Mouse (Mus musculus): Measurements from ENCODE around the gene Polr2a. TPM values are rescaled to one million over a fixed set of nuclear protein-coding genes. Genes with fewer than 3 reads are reported as not detected.

Polr2a gene
- polyA plus RNA-seq (2021): 96.2 TPM

GRCm38 (mm10) chr11:69758478-69758970 is at the start of gene Polr2a:
TSS of gene Polr2a (minus strand) at chr11:69758637.
- in situ Hi-C loops (cut with MboI; ENCODE audit: low pct_unique_long_range_greater_than_20kb): loop anchor here (5.0 kb wide), 2 partner anchors 76 to 119 kb away; partner anchors contain the start of genes Senp3 and Tmem95
- ChIA-PET CTCF (interaction anchor here (1.2 to 1.3 kb wide), 2 partner anchors 24 to 113 kb away, joined by 3 read pairs; no protein-coding TSS in a partner anchor), POLR2A (interaction anchor here (1.1 to 2.1 kb wide), 2 partner anchors 9 to 120 kb away, joined by 5 read pairs; no protein-coding TSS in a partner anchor)
- H3K27me3 ChIP-seq: no peaks in the 10 kb centered on the region
- DNase-seq (ENCODE audit: low read depth, low spot score) (peak; percentile 95), ATAC-seq (peak; percentile 72)
- TF ChIP-seq CTCF (IDR thresholded peaks at IDR 0.05): no peak

DNA sequence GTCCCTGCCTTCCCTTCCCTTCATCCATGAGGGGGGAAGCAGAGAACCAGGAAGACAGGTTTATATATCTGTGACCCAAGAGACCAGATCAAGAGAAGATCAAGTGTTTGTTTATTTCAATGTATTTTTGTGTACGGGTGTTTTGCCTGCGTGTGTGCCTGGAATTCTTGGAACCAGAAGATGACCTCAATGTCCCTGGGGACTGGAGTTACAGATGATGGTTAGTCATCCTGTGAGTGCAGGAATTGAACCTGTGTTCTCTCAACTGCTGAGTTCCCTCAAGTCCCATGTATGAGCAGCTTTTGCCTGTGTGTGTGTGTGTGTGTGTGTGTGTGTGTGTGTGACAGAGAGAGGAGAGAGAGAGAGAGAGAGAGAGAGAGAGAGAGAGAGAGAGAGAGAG is 49.2 kb upstream of the Polr2a start:
- DNase-seq (ENCODE audit: low read depth, low spot score): no peak
- peaks cover 10% of the 10 kb centered on the region for H3K27me3 ChIP-seq
- CTCF ChIA-PET: interaction anchor here (1.0 kb wide), 1 partner anchor 11 kb away, joined by 3 read pairs; no protein-coding TSS in a partner anchor
- ATAC-seq: no peak
- POLR2A ChIA-PET: no interaction called here
- in situ Hi-C loops (cut with MboI; ENCODE audit: low pct_unique_long_range_greater_than_20kb): loop anchor here (5.0 kb wide), 1 partner anchor 70 kb away; the partner anchor contains the start of gene Tmem95
- TF ChIP-seq CTCF (IDR thresholded peaks at IDR 0.05): no peak

DNA sequence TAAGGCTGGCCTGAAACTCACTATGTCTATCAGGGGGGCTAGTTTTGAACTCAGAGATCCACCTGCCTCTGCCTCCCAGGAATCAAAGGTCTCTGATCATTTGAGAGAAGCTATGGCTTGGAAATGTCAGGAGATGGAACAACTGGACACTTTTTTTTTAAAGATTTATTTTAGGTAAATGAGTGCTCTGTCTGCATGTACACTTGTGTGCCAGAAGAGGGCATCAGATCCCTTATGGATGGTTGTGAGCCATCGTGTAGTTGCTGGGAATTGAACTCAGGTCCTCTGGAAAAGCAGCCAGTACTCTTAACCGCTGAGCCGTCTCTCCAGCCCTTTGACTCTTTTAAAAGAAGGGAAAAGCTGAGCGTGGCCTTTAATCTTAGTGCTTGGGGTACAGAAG is 47.9 kb upstream of the Polr2a start:
- DNase-seq (ENCODE audit: low read depth, low spot score) (no peak), ATAC-seq (no peak)
- in situ Hi-C loops (cut with MboI; ENCODE audit: low pct_unique_long_range_greater_than_20kb): loop anchor here (5.0 kb wide), 1 partner anchor 71 kb away; the partner anchor contains the start of gene Tmem95
- ChIA-PET POLR2A (no interaction called here), CTCF (interaction anchor here (0.9 to 1.4 kb wide), 7 partner anchors 8 to 59 kb away, joined by 3 read pairs; partner anchors contain the start of genes Chrnb1 and Gm39566)
- TF ChIP-seq CTCF (IDR thresholded peaks at IDR 0.05): no peak
- H3K27me3 ChIP-seq: peaks cover 15% of the 10 kb centered on the region

- no peak for TF ChIP-seq CTCF (IDR thresholded peaks at IDR 0.05)
- ChIA-PET CTCF (interaction anchor here (1.2 to 1.4 kb wide), 4 partner anchors 9 to 49 kb away, joined by 3 read pairs; partner anchors contain the start of gene Gm39566), POLR2A (no interaction called here)
- ATAC-seq (no peak), DNase-seq (ENCODE audit: low read depth, low spot score) (no peak)
- in situ Hi-C loops (cut with MboI; ENCODE audit: low pct_unique_long_range_greater_than_20kb): loop anchor here (5.0 kb wide), 1 partner anchor 72 kb away; the partner anchor contains the start of gene Tmem95
- peaks cover 6% of the 10 kb centered on the region for H3K27me3 ChIP-seq
These were observed 46.8 kb upstream of the Polr2a start, which contains the start of gene Tmem102 for GRCm38 (mm10) chr11:69804972-69805909. TSS of gene Tmem102 (minus strand) at chr11:69805624.

DNA sequence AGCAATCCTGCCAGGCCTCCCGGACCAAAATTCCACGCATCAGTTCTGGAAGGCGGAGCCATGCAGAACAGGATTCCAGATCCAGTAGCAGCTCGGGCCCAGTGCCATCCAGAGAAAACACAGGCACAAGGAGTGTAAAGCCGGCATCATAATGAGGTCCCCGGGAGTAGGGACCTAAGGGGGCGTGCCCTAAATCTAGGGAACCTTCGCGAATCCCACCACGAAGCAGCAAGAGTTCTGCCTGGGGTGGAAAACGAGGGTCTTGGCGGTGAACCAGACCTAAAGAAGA is 46.2 kb upstream of the Polr2a start:
- ATAC-seq (no peak), DNase-seq (ENCODE audit: low read depth, low spot score) (no peak)
- ChIA-PET POLR2A (no interaction called here), CTCF (no interaction called here)
- in situ Hi-C loops (cut with MboI; ENCODE audit: low pct_unique_long_range_greater_than_20kb): no loop called here
- peaks cover 5% of the 10 kb centered on the region for H3K27me3 ChIP-seq
- TF ChIP-seq CTCF (IDR thresholded peaks at IDR 0.05): no peak

DNA sequence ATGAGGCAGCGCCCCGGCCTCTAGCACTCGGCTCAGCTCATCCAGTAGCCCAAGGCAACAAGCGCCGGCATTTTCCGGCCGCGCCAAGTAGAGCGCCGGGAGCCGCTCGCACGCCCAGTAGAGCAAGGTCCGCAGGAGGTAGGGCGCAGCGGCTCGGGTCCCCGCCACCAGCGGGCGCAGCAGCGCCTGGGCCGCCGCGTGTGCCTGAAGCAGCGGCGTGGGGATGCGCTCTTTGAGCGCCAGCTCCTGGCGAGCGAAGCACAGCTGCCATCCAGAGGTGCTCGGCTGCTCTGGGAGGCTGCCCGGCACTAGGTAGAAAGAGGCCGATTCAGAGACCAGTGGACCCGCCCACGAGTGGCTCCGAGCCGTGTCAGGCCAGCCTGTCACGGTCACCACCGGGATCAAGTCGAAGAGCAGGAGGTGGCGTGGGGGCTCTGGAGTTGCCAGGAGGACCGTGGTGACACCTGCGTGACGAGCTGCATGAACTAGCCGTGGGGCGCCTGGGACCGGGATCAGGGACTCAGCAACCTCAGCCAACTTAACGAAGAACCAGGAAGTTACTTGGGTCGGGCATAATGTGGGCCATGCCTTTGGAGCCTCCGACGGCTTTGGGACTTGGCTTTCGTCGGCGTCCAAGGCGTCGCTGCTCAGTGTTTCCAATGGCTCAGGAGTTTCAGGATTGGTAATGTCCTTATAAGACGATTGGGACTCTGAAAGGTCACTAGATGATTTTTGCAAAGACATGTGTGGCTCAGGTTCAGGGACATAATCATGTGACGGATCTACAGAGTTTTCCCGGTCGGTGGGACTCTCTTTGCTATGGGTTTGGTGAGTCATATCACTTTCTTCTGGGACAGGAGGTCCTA is 45.6 kb upstream of the Polr2a start:
- peaks cover 5% of the 10 kb centered on the region for H3K27me3 ChIP-seq
- DNase-seq (ENCODE audit: low read depth, low spot score) (no peak), ATAC-seq (peak; percentile 58)
- in situ Hi-C loops (cut with MboI; ENCODE audit: low pct_unique_long_range_greater_than_20kb): no loop called here
- ChIA-PET POLR2A (no interaction called here), CTCF (interaction anchor here (1.2 to 1.4 kb wide), 2 partner anchors 50 to 72 kb away, joined by 3 to 4 read pairs; no protein-coding TSS in a partner anchor)
- TF ChIP-seq CTCF (IDR thresholded peaks at IDR 0.05): no peak

- TF ChIP-seq CTCF (IDR thresholded peaks at IDR 0.05): no peak
- ChIA-PET POLR2A (no interaction called here), CTCF (interaction anchor here (1.2 to 1.4 kb wide), 2 partner anchors 49 to 73 kb away, joined by 3 to 4 read pairs; no protein-coding TSS in a partner anchor)
- in situ Hi-C loops (cut with MboI; ENCODE audit: low pct_unique_long_range_greater_than_20kb): no loop called here
- peaks cover 5% of the 10 kb centered on the region for H3K27me3 ChIP-seq
- no peak for ATAC-seq
- DNase-seq (ENCODE audit: low read depth, low spot score): no peak
These were observed 44.9 kb upstream of the Polr2a start for GRCm38 (mm10) chr11:69803328-69803727.

- ATAC-seq: no peak
- peaks cover 5% of the 10 kb centered on the region for H3K27me3 ChIP-seq
- CTCF ChIA-PET: interaction anchor here (1.4 kb wide), 1 partner anchor 49 kb away, joined by 4 read pairs; no protein-coding TSS in a partner anchor
- POLR2A ChIA-PET: no interaction called here
- no peak for DNase-seq (ENCODE audit: low read depth, low spot score)
- in situ Hi-C loops (cut with MboI; ENCODE audit: low pct_unique_long_range_greater_than_20kb): no loop called here
- TF ChIP-seq CTCF (IDR thresholded peaks at IDR 0.05): no peak
These were observed 44.2 kb upstream of the Polr2a start for GRCm38 (mm10) chr11:69802648-69803105.

DNA sequence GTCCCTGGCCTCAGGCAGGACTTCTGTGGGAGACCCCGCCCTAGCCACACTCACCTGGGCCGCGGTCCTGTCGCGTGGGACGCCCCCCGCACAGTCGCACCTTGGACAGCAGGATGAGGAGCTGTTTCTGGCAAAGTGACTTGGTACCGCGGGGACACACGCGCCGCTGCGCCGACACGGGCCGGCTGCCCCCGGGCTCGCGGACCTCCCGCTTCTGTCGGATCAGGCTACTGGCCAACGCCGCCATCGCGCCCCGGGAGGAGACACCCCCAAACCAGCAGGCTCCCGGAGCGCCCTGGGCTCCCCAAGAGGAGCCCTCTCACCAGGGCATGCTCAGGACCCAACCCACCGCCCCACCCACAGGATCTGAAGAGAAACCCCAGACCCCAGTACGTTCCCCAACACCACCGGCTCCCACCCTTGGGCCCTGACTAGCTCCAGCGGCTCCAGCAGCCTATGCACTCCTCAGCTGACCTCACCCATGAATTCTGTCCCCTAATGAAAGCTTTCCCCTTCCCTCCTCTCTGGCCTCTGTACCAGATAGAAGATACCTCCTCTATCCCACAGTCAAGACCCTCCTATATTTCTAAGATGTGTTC is 43.0 kb upstream of the Polr2a start, which contains the start of gene Fgf11:
TSS of gene Fgf11 (minus strand) at position 479 of the 599 bp plus-strand sequence.
- POLR2A ChIA-PET: no interaction called here

More for the DNA sequence above, 43.0 kb upstream of the Polr2a start, which contains the start of gene Fgf11:
- ATAC-seq (no peak), DNase-seq (ENCODE audit: low read depth, low spot score) (no peak)
- TF ChIP-seq CTCF (IDR thresholded peaks at IDR 0.05): no peak
- CTCF ChIA-PET: interaction anchor here (2.0 kb wide), 1 partner anchor 77 kb away, joined by 5 read pairs; the partner anchor contains the start of gene Tmem95
- in situ Hi-C loops (cut with MboI; ENCODE audit: low pct_unique_long_range_greater_than_20kb): no loop called here
- H3K27me3 ChIP-seq: peaks cover 5% of the 10 kb centered on the region

Data from Patski (cell line).